Mouse (Mus musculus) urinary bladder, postnatal 10 days (tissue): ENCODE data around the gene Fyn.

Source experiments
- DNase-seq: peaks from one replicate; pipeline ENCODE4 v3.0.0; 2022; ENCODE audit warnings: low spot score

The Fyn gene

DNA sequence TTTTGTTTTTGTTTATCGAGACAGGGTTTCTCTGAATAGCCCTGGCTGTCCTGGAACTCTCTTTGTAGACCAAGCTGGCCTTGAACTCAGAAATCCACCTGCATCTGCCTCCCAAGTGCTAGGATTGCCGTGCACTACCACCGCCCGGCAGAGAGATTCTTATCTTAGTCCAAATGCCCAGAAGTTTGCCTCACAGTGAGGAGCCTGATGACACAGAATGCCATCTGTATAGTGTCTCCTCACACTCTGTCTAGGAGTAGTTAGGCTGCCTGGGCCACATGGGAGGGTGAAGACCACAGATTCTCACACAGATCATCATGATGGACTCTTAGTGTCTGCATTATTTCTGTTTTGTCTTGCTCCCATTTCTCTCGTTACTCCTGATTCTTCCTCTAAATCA, 140.1 kb downstream of the Fyn start:
- no peak for DNase-seq

DNA sequence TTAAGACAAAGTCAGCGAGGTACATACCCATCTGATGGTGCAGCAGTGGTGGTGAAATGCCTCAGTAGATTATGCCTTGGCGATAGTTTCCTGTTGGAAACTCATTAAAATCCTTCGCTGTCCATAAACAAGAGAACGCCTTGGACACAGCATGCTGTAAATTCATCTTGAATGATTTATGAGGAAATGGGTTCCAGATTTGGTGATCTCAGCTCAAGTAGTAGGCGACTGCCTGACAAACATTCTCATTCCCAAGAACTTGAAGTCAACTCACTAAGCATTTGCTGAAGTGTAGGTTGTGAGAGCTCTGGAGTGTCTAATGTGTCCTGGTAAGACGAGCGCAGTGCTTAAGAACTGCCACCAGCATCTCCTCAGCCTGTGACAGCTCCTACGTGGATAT, 141.3 kb downstream of the Fyn start:
- no peak for DNase-seq

DNA sequence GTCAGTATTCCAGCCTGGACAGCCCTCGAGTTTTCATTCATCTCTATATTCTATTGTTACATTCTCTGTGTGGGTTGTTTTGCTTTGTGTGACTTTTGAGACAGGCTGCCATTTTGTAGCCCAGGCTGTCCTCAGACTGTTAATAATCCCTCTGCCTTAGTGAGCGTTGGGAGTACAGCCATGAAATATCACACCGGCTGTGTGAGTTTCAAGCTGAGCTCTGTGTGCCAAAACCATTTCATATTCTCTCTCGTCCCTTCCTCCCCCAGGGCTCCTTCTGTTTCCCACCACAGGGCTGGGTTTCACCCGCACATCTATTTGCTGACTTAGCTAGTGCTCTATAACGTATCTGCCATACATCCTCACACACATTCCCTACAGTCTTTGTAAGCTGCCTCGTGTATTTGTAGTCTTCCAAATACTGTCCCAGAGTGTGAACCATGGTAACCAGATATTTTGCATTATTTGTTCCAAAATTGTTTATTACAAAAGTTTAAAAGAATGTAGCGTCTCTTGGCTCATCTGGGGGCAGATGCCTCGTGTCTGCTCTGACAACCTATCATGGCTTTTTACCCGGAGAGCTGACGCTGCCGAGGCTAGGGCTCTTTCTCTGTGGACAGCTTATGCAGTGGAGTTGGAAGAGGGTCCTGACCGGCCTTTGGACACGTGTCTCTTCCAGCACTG, 144.1 kb downstream of the Fyn start:
- DNase-seq, result no peak

DNA sequence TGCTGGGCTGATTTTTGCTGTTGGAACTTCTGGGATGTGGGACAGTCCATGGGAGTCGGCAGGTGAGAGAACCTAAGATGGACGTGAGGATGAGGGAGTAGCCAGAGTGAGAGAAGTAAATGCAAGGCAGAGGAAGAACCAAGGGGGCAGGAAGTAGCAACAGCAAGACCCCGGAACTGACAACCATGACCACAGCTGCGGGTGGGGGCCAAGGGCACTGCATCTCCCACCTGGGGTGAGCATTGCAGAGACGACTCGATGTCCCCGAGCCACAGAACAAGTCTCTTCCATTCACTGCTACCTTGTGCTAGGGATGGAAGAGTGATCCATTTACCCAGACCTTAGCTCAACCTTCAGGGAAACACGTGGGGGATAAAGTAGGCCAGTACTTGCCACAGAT, 146.3 kb downstream of the Fyn start:
- no peak for DNase-seq

DNA sequence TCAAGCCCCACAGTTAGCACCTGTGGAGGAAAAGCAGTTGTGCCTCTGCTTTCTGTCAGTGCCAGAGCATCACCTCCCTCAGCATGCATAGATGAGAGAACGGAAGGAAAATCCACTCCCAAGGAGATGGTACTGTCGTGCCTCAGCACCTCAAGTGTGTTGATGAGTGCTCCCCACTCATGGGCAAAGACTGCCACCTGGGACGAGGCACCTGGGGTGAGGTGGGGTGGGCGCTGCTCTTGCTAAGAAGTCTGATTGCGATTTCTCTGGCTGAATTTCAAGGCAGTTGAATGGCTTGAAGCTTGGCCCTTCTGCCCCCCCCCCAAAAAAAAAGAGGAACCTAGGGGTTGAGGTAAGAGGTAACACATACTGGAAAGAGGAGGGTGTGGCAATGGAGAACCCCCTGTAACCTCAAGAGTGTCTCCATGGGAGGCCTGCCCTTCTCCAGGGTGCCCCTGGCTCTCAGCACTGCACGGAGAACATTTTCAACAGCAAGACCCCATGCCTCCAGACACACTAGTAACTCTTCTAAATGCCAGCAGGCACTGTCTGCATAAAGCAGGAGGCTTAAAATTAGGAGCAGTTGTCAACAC, 148.0 kb downstream of the Fyn start:
- DNase-seq, result no peak

DNA sequence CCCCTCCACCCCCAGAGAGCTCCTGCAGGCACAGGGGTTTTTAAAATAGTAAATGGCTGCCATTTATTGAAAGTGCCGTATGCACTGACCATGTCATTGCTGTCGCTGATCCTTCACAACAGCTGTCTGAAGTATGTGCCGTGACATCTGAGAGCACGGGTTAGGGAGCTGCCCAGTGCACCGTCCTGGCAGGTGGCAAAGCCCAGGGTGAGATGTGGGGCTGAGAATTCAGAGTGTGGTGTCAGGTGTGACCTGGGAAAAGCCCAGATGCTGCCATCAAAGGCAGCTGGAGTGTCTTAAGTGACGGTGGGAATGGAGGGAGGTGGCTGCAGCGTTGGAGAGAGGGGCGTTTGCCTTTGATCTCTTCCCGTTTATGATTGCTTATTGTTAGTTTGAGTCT, 148.7 kb downstream of the Fyn start:
- no peak for DNase-seq

DNA sequence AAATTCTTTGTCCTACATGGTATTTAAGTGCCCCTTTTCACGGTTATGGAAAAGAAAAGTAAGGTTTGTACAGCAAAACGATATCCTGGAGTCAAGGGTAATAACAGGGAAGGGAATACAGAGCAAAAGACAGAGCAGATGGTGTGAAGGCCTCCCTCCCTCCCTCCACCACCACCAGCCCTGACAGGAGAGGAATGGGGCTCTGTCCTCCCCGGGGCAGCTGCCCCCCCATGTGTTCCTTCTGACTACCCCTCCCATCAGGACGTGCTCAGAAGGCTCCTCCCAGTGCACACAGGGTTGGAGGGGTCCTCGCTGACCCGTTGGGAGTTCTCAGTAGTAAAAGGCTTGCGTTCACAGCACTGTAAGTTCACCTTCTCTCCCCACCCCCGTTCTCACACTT, 149.6 kb downstream of the Fyn start:
- DNase-seq, result no peak

DNA sequence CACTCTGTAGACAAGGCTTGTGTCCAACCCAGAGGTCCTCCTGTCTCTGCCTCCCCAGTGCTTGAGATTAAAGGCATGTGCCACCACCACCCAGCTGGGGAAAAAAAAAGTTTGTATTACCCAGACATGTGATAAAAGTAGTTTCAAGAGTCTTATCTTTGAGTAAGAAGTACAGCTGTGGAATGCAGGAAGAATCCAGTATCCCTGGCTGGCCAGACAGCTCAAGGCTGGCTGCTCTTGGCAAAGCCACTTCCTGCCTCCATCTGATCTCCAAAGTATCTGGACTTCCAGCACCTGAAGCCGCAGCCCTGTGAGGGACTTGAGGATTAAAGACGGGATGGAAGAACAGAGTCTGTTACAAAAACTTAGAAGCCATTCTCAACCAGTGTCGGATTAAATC, 150.2 kb downstream of the Fyn start:
- no peak for DNase-seq

DNA sequence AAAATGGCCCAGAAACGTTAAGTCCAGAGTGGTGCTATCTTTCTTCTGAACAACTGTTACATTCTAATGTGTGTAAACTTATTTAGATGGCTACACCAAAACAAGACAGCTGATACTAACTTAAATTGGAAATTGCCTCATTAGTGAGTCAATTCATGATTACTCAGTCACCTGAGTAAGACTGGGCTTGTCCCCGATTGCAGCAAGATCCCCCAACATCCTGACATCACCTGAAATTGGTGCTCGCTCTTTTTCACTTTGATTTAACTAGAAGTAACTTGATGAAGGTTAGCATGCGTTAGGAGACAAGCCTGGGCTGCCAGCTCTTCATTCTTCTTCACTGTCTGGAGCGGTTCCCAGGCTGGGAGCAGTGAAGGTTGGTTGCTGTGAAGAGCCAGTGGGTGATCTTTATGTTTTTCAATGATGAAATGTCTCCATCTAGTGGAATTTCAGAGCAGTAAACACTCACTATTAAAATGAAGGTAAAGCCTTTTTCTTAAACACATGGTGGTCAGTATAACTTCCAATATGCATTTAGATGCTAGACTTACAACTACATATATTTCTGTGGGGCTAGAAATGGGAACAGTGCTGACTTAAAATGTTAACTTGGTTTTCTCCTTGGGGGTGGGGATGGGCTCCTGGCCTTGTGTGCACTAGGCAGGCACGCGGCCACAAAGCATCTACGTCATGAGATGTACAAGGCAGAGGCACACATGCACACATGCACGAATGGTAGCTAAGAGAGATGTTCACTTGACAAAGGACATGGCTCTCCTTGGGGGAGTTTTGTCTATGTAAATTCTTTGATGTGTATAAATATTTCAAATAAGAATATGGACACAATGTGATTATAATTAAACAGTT, 151.7 kb downstream of the Fyn start:
- DNase-seq, result no peak

DNA sequence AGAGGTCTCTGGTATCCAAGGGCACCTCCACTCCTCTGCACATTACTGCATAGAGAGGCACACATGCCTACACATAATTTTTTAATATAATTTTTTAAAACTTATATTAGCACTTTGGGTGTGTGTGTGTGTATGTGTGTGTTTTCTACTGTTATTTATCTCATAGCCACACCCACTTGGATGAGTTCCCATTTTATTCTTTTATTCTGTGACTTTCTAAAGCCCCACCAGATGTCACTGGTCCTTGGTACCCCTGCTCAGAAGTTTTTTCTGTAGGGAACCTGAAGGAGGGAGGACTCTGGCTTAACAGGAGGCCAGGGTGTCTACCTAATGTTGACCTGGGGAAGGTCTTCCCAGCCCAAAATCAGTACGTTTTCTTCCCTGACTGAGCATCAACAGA, 152.7 kb downstream of the Fyn start:
- DNase-seq, result no peak

DNA sequence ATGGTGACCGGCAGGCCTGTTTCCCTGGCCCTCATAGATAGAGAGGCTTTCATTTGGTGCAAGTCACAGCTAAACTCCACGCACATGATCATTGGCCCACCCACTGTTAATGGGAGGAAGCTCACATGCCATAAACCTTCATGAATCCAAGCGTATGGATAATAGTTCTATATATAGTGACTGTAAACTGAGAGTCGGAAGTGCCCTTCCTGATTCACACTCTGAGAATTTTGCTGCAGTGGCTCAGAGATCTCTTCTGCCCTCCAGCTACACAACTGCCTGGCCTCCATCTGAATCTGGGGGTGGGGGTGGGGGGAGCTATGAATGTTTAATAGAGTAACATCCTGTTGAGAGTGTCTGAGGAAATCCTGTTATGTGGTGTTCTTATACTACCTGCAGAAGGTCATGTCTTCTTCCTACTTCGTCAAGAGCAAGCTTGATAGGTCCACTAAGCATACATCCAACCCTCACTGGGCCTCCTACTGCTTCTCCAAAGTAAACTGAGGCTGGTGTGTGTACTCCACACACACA, 153.3 kb downstream of the Fyn start:
- DNase-seq, result no peak

DNA sequence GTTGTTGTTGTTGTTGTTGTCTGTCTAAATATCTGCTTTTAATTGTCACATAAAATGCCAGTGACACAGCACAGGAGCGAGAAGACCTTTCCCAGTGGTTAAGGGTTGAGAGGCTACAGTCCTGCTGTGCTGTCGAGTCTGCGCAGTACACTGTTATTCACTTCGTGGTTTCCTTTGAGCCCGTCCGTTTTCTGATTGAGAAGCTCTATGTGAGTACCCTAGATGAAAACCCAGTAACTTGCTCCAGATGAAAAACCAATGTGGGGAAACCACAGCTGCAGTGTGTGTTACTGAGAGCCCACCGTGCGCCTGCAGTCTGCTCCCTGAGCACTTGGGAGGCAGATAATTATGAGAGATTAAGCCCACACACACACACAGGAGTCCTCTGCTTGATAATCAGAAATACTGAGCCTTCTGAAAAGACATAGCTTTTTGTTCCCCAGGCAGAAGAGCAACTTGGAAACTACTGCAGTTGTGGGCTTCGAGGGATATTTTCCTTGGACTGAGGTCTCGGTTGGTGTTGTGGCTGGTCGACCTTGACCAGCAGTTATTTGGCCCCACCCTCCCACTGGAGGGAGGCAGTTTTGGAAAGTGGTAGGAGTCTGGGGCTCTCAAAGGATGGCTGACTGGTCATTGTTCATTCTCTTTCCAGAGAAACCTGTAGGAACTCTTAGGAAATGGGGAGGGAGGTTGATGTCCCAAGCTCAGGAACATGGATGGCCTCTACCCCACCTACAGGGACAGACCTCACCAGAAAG, 154.4 kb downstream of the Fyn start:
- no peak for DNase-seq

DNA sequence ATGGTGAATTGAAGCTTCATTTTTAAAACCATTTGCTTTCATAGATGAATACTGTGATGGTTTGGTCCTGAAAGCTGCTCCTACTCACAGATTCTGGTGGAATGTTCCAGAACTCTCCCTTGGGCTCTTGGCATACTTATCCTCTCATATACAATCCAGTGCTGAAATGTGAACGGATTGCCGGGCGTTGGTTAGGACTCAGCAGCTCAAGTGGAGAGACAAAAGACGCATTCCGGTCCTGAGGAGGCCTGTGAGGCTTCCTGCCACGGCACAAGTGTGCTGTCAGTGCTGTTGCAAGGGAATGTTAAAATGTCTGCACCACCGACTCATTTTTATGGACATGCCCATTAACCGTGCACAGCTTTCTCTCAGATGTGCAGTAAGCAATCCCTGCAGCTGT, 155.7 kb downstream of the Fyn start:
- no peak for DNase-seq

DNA sequence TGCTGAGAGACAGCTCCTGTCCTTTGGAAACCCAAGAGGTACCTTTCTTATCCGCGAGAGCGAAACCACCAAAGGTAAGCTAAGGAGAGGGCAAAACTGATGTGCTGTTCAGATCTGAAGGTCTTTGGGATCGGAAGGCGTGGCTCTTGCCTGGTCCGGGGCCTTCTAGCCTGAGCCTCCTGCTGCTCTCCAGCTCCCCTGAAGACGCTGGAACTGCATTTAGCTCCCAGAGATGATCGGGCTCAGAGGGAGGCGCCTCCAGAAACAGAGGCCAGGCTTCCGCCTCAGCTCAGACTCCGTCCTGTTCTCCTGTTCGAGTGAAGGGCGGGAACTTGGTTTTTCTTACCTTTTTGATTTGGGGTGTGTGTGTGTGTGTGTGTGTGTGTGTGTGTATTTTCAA, 156.8 kb downstream of the Fyn start:
- DNase-seq, result no peak

DNA sequence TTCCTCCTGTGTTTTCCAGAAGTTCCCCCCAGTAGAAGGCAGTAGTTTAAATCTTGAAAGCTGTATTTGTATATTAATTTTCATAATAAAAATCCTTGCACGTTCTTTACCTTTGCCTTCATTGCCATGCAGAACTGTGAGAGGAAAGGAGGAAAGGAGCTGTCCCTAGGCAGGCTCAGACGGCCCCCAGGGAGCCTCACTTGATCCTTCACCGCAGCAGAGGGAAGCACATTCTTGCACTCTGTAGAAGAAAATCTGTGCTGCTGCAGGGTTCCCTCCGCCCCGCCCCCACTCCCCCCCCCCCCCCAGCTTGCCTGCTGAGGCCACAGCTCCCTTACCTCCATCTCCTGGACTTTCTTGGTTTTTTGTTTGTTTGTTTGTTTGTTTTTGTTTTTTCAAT, 158.5 kb downstream of the Fyn start:
- no peak for DNase-seq

DNA sequence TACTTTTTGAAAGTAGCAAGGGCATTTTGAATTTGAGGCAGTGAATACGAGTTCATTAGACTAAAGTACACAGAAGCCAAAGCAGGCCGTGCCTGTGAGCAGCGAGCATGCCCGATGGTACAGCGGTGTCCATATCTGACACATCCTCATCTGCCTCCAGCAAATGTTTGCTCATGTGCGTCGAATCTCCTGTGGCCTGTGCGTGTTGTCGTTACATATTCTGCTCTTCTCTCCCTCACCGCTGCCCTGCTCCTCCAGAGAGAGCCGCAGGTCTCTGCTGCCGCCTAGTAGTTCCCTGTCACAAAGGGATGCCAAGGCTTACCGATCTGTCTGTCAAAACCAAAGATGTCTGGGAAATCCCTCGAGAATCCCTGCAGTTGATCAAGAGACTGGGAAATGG, 160.5 kb downstream of the Fyn start:
- no peak for DNase-seq

DNA sequence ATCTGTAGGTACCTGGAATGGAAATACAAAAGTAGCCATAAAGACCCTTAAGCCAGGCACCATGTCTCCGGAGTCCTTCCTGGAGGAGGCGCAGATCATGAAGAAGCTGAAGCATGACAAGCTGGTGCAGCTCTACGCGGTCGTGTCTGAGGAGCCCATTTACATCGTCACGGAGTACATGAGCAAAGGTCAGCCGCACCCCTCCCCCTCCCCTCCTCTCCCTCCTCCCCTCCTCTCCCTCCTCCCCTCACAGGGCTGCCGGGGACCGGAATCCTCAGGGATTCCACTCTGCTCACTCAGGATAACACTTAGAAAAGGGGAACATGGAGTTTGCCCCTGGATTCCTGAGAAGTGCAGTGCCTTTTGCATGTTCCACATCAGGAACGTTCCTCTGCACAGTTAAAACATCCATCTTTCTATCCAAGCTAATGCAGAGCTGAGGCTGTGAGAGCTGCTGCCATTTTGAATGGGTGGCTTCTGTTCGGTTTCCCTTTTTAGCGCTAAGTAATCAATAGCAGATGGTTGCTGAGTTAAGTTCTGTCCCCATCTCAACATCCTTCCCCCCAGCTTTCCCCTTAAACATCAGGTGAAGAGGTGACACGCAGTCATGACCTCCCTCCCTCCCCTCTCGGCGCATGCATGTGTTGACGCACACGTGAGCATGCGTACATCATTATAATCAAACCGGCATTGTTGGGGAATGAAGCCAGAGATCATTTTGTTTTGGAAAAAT, 163.5 kb downstream of the Fyn start:
- DNase-seq, result no peak

DNA sequence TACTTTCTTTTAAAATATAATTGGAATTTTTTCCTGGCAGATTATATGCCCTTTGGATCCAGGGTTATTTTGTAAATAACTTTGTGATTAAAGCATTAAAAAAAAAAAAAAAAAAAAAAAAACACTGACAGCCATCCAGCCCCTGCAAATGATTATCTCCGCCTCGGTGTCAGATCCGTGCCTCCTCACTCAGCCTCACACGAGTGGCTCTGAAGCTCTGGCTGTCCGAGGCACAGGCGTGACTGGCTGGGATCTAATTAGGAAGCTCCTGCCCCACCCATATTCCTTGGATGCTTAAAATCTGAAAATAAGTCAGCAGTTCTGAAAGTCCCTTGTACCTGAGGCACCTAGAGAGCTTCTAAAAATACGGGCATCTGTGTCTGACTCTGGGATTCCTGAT, 164.2 kb downstream of the Fyn start:
- DNase-seq, result no peak

DNA sequence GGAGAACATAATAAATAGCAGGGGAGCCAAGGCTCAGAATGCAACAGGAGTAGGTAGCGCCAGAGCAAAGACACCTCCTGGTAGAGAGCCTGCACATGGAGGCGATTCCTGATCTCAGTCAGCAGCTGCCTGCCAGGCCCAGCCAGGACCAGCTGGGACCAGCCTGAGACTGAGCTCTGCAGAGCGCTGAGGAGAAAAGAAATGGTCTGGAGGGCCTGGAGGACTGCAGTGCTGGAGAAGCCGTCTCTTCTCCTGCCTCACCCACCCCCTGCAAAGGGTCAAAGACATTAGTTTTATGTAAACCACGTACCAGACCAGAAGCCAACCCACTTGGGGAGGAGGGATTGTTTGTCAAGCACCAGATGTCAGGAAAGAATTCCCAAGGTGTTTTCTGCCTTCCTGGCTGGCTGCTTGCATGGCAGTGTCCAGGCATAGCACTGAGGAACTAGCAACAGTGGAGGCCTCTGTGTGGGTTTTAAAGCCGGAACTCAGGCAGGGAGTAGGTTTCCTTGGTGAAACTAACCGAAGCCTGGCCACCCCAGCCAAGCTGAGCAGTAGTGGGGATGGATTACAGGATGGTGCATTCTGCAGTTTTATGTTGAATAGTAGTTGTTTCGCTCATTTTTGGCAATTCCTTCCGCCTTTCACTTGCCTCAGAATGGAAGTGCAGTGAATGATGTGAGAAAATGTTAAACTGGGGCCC, 165.8 kb downstream of the Fyn start:
- no peak for DNase-seq

DNA sequence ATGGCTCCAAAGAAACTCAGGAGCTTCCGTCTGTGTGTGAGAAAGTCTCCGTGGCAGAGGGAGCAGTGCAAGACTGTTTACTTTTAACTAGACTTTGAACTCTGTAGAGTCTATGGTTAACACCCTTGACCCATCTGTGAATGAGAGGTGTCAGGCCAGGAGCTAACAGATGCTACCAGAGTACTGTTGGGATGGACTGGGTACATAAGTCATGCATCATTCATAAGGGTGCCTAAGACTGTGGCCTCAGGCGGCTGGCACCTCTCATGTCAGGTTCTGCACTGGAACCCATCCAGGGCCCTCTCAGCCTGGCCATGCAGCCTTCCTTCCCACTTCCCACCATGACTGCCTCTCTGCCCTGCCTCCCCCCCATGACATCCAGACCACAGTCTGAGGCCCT, 166.7 kb downstream of the Fyn start:
- no peak for DNase-seq

DNA sequence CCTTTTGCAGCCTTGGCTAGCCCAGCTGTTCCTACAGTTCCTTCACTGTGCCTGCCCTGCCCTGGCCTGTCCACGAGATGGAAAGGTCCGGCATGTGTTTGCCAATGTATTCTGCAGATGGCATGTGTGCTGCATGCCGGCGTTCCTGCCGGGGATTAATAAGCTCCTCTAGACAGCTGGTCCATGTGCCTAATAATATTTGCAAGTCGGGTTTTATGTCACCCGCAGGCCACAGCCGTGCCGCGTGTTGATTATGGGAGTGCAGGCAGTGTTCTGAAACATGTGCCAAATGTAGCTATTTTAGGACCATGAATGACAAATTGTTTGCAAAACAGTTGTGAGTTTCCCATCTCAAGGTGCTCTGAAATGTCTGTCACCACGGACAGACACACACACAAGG, 167.6 kb downstream of the Fyn start:
- DNase-seq, result no peak
